Mouse (Mus musculus) olfactory bulb, adult 2 months (tissue): ENCODE results near the gene Acvr1b.

Source experiments
- CTCF ChIP-seq: fragments of 200-500 bp; IDR thresholded peaks from 2 replicates; pipeline ENCODE4 v1.5.1; 2012; ENCODE audit warnings: low read depth, mild to moderate bottlenecking, low read length, moderate library complexity; ENCODE audit not compliant: insufficient read depth
- POLR2A ChIP-seq: fragments of 200-500 bp; IDR thresholded peaks from 2 replicates; pipeline ENCODE4 v1.6.1; 2012; ENCODE audit warnings: mild to moderate bottlenecking, low read depth, low read length, moderate library complexity; ENCODE audit not compliant: insufficient read depth

GRCm38 (mm10) chr15:101204781-101205180, 30.9 kb downstream of the Acvr1b start:
- TF ChIP-seq CTCF = no peak
- TF ChIP-seq POLR2A = no peak
